Mouse (Mus musculus) limb, embryonic 15.5 days (tissue): Measurements from ENCODE around the gene Reg3b. TPM values are rescaled to one million over a fixed set of nuclear protein-coding genes. Genes with fewer than 3 reads are reported as not detected.

ENCODE experiments used
- polyA plus RNA-seq: library from polyadenylated mRNA; unstranded; fragments of >200 nt; fragmentation: Nextera tagmentation; extraction: Ambion mirVana; gene quantifications from 2 replicates; pipeline ENCODE4 v1.2.1, GENCODE M21; 2015

Gene Reg3b
- polyA plus RNA-seq, 1 experiment from 2014 or later: not detected

Other genes with a start within 250 kb of the Reg3b start
- gene Reg3d, start 8.2 kb downstream of the Reg3b start, polyA plus RNA-seq: not detected in 2 replicates
- gene Reg3a, start 10.1 kb downstream of the Reg3b start, polyA plus RNA-seq: not detected in 2 replicates
- gene Reg2, start 25.0 kb downstream of the Reg3b start, polyA plus RNA-seq: not detected in 2 replicates
- not detected in 2 replicates for gene Reg1, start 52.1 kb downstream of the Reg3b start, polyA plus RNA-seq
- gene Reg3g, start 98.2 kb downstream of the Reg3b start, polyA plus RNA-seq: not detected in 2 replicates